Mouse (Mus musculus): ENCODE measurements around the gene Rslcan18. TPM values are rescaled to one million over a fixed set of nuclear protein-coding genes. Genes with fewer than 3 reads are reported as not detected.

The Rslcan18 gene
- polyA plus RNA-seq, 1 experiment from 2014 or later, result 0.39 TPM

- H3K27ac ChIP-seq, result peak overlapping the region; percentile 93
- H3K4me2 ChIP-seq, result peak overlapping the region; percentile 86
- H3K4me1 ChIP-seq, result peaks cover 11% of the 10 kb centered on the region
- no peaks in the 10 kb centered on the region for H3K27me3 ChIP-seq
- H3K4me3 ChIP-seq, result peak overlapping the region; percentile 63
- no peak overlapping the region for H3K9ac ChIP-seq
- no peaks in the 10 kb centered on the region for H3K9me3 ChIP-seq
- H3K36me3 ChIP-seq, result no peaks in the 10 kb centered on the region; the same call in 1 of the 2 replicates
- ATAC-seq (ENCODE audit: borderline replicate concordance, extremely low read depth, low FRiP score, low TSS enrichment), result no peak
- 63% methylated on average over 1 of the region's 1 CpGs for WGBS
Measured at GRCm38 (mm10) chr13:67081946-67082345, 34.1 kb downstream of the Rslcan18 start.

DNA sequence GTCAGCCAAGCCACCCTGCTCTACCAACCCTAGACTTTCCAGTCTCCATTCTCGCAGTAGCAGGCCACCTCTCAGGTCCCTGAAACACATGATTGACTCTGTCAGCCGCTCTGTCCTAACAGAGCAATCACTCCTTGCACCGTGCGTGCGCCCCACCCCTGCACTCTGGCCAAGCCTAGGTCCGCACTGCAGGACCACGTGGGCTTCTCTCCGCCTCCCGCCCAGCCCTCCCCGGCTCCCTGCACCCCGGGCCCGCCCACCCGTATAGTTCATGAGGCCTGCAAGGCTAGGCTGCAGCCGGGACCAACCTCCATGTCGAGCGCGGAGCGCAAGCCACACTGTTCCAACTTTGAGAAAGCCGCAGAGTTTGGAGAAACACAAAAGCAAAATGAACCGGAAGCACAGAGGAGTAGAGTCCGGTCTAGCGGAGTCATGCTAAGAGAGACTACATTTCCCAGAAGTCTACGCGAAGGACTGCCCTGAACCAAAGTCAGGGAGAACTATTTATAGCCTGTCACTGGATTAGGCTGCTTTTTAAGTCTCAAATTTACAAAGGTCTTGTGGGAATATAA, 34.8 kb downstream of the Rslcan18 start:
- peak overlapping the region; percentile 86 for H3K4me2 ChIP-seq
- WGBS, result under 1% methylated on average over 24 of the region's 24 CpGs
- H3K9ac ChIP-seq, result peak overlapping the region; percentile 76
- no peaks in the 10 kb centered on the region for H3K27me3 ChIP-seq
- H3K4me1 ChIP-seq, result peaks cover 11% of the 10 kb centered on the region
- ATAC-seq (ENCODE audit: borderline replicate concordance, extremely low read depth, low FRiP score, low TSS enrichment), result peak; percentile 99
- H3K27ac ChIP-seq, result peak overlapping the region; percentile 93
- peak overlapping the region; percentile 63 for H3K4me3 ChIP-seq
- no peaks in the 10 kb centered on the region for H3K9me3 ChIP-seq
- peaks cover 4% of the 10 kb centered on the region for H3K36me3 ChIP-seq

- 97% methylated on average over 2 of the region's 2 CpGs for WGBS
Measured at GRCm38 (mm10) chr13:67077244-67077643, 38.8 kb downstream of the Rslcan18 start.

GRCm38 (mm10) chr13:67072786-67073185, 43.3 kb downstream of the Rslcan18 start:
- ATAC-seq (ENCODE audit: borderline replicate concordance, extremely low read depth, low FRiP score, low TSS enrichment), result no peak
- WGBS, result 89% methylated on average over 2 of the region's 2 CpGs
- no peak overlapping the region for H3K4me2 ChIP-seq
- peaks cover 51% of the 10 kb centered on the region for H3K36me3 ChIP-seq
- H3K27ac ChIP-seq, result no peak overlapping the region
- no peak overlapping the region for H3K4me3 ChIP-seq
- no peaks in the 10 kb centered on the region for H3K27me3 ChIP-seq
- no peaks in the 10 kb centered on the region for H3K4me1 ChIP-seq
- peaks cover 7% of the 10 kb centered on the region; the same call in 1 of the 2 replicates for H3K9me3 ChIP-seq
- no peak overlapping the region for H3K9ac ChIP-seq

More at GRCm38 (mm10) chr13:67077244-67077643, 38.8 kb downstream of the Rslcan18 start:
- no peaks in the 10 kb centered on the region; the same call in 1 of the 2 replicates for H3K9me3 ChIP-seq
- peaks cover 28% of the 10 kb centered on the region for H3K36me3 ChIP-seq
- no peak for ATAC-seq (ENCODE audit: borderline replicate concordance, extremely low read depth, low FRiP score, low TSS enrichment)
- H3K27me3 ChIP-seq, result no peaks in the 10 kb centered on the region
- H3K4me1 ChIP-seq, result peaks cover 11% of the 10 kb centered on the region
- H3K9ac ChIP-seq, result no peak overlapping the region
- H3K27ac ChIP-seq, result no peak overlapping the region
- H3K4me2 ChIP-seq, result no peak overlapping the region
- H3K4me3 ChIP-seq, result no peak overlapping the region

GRCm38 (mm10) chr13:67065386-67065785, 50.7 kb downstream of the Rslcan18 start:
- no peak for ATAC-seq (ENCODE audit: borderline replicate concordance, extremely low read depth, low FRiP score, low TSS enrichment)
- Histone ChIP-seq H3K27ac (no peak overlapping the region), H3K4me3 (no peak overlapping the region), H3K4me1 (no peaks in the 10 kb centered on the region; the same call in 1 of the 2 replicates), H3K36me3 (peaks cover 17% of the 10 kb centered on the region), H3K4me2 (no peak overlapping the region), H3K9me3 (peaks cover 4% of the 10 kb centered on the region; the same call in 1 of the 2 replicates), H3K27me3 (no peaks in the 10 kb centered on the region), H3K9ac (no peak overlapping the region)
- WGBS, result 87% methylated on average over 8 of the region's 8 CpGs

GRCm38 (mm10) chr13:67062427-67062826, 53.6 kb downstream of the Rslcan18 start:
- no peak overlapping the region for H3K4me2 ChIP-seq
- ATAC-seq (ENCODE audit: borderline replicate concordance, extremely low read depth, low FRiP score, low TSS enrichment), result no peak
- no peak overlapping the region for H3K27ac ChIP-seq
- H3K36me3 ChIP-seq, result peaks cover 4% of the 10 kb centered on the region; the same call in 1 of the 2 replicates
- H3K27me3 ChIP-seq, result no peaks in the 10 kb centered on the region
- H3K4me1 ChIP-seq, result peaks cover 5% of the 10 kb centered on the region; the same call in 1 of the 2 replicates
- no peak overlapping the region for H3K4me3 ChIP-seq
- no peaks in the 10 kb centered on the region for H3K9me3 ChIP-seq
- H3K9ac ChIP-seq, result no peak overlapping the region
- 54% methylated on average over 7 of the region's 7 CpGs for WGBS

DNA sequence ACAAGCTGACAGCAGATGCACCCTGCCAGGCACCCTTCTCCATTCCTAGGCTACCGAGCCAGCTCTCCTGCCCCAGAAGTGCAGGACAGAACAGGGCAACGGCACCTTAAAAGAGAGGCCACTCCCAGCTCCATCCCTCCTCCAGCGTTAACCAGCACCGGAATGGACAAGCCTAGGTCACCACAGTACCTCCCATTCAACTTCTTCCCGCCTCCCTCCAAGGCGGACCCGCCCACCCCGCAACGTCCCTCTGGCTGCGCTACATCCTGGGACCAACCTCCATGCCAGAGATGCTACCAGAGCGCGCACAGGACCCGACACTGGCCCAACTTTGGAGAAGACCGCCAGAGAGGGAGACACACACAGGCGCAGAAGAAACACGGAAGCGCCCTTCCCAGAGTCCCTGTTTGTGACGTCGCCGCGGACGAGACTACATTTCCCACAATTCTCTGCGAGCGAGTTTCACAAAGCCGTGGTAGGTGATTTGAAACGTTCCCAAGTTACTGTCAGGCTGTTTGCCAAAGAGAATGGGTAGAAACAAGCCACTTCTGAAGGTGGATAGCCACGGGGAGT, 55.2 kb downstream of the Rslcan18 start, which contains the start of gene Zfp712:
Zfp712 (minus strand) TSS at position 385 of the 573 bp plus-strand sequence.
- Histone ChIP-seq H3K9ac (peak within 1 kb of the TSS; percentile 55), H3K9me3 (no peaks in the 10 kb centered on the region), H3K36me3 (no peaks in the 10 kb centered on the region), H3K27me3 (no peaks in the 10 kb centered on the region), H3K27ac (peak within 1 kb of the TSS; percentile 90), H3K4me2 (peak within 1 kb of the TSS; percentile 67), H3K4me1 (peaks cover 5% of the 10 kb centered on the region; the same call in 1 of the 2 replicates), H3K4me3 (peak within 1 kb of the TSS; percentile 71)
- ATAC-seq (ENCODE audit: borderline replicate concordance, extremely low read depth, low FRiP score, low TSS enrichment), result peak; percentile 96
- under 1% methylated on average over 27 of the region's 27 CpGs for WGBS

- ATAC-seq (ENCODE audit: borderline replicate concordance, extremely low read depth, low FRiP score, low TSS enrichment), result peak; percentile 56
Measured at GRCm38 (mm10) chr13:67060161-67060785, 55.8 kb downstream of the Rslcan18 start.

More at GRCm38 (mm10) chr13:67060161-67060785, 55.8 kb downstream of the Rslcan18 start:
- Histone ChIP-seq H3K27me3 (no peaks in the 10 kb centered on the region), H3K36me3 (no peaks in the 10 kb centered on the region), H3K9ac (peak overlapping the region; percentile 55), H3K9me3 (no peaks in the 10 kb centered on the region), H3K27ac (peak overlapping the region; percentile 90), H3K4me3 (peak overlapping the region; percentile 71), H3K4me1 (peaks cover 5% of the 10 kb centered on the region; the same call in 1 of the 2 replicates), H3K4me2 (peak overlapping the region; percentile 67)
- WGBS, result 3% methylated on average over 12 of the region's 12 CpGs

Other genes starting within 250 kb of the Rslcan18 start
- 0.72 and 1.4 TPM in 2 replicates for gene Gm10767, start 211.3 kb downstream of the Rslcan18 start, polyA plus RNA-seq (2015; fragmentation: Nextera tagmentation; extraction: Ambion mirVana)
- 3.7 TPM in 2 replicates for gene Zfp712, start 55.1 kb downstream of the Rslcan18 start, polyA plus RNA-seq (2015; fragmentation: Nextera tagmentation; extraction: Ambion mirVana)
- gene Zfp708, start 18.3 kb downstream of the Rslcan18 start, polyA plus RNA-seq (2015; fragmentation: Nextera tagmentation; extraction: Ambion mirVana), result 5.0 and 5.5 TPM in 2 replicates
- 3.4 and 3.5 TPM in 2 replicates for gene Gm28557, start 7.7 kb downstream of the Rslcan18 start, polyA plus RNA-seq (2015; fragmentation: Nextera tagmentation; extraction: Ambion mirVana)
- 1.9 TPM in 2 replicates for gene Zfp759, start 5.4 kb upstream of the Rslcan18 start, polyA plus RNA-seq (2015; fragmentation: Nextera tagmentation; extraction: Ambion mirVana)
- 9.0 and 9.1 TPM in 2 replicates for gene Rsl1, start 56.9 kb upstream of the Rslcan18 start, polyA plus RNA-seq (2015; fragmentation: Nextera tagmentation; extraction: Ambion mirVana)
- 1.6 and 1.9 TPM in 2 replicates for gene Zfp455, start 78.2 kb upstream of the Rslcan18 start, polyA plus RNA-seq (2015; fragmentation: Nextera tagmentation; extraction: Ambion mirVana)
- 1.5 TPM in 2 replicates for gene Zfp458, start 162.2 kb upstream of the Rslcan18 start, polyA plus RNA-seq (2015; fragmentation: Nextera tagmentation; extraction: Ambion mirVana)
- 0.21 and 0.92 TPM in 2 replicates for gene Zfp457, start 190.2 kb upstream of the Rslcan18 start, polyA plus RNA-seq (2015; fragmentation: Nextera tagmentation; extraction: Ambion mirVana)
- 2.7 and 2.8 TPM in 2 replicates for gene Zfp595, start 216.3 kb upstream of the Rslcan18 start, polyA plus RNA-seq (2015; fragmentation: Nextera tagmentation; extraction: Ambion mirVana)
- 0.64 TPM in 1 of 2 replicates, not detected in the other for gene Gm28044, start 244.3 kb upstream of the Rslcan18 start, polyA plus RNA-seq (2015; fragmentation: Nextera tagmentation; extraction: Ambion mirVana)
- gene Zfp953, start 244.3 kb upstream of the Rslcan18 start, polyA plus RNA-seq (2015; fragmentation: Nextera tagmentation; extraction: Ambion mirVana), result 0.93 and 1.1 TPM in 2 replicates